Mouse (Mus musculus): Measurements from ENCODE around the gene Mtmr4.

Gene Mtmr4

GRCm38 (mm10) chr11:87615551-87615950 is 23.6 kb downstream of the Mtmr4 start:
- DNase-seq (ENCODE audit: low spot score in 2 of 2) = no peak

GRCm38 (mm10) chr11:87615952-87616351 is 24.0 kb downstream of the Mtmr4 start:
- DNase-seq (ENCODE audit: low spot score in 2 of 2) = no peak

- DNase-seq (ENCODE audit: low spot score in 2 of 2) = no peak
These were observed 25.0 kb downstream of the Mtmr4 start, which contains the start of gene Hsf5 for GRCm38 (mm10) chr11:87616790-87617474. TSS of gene Hsf5 (plus strand) at chr11:87617164.

GRCm38 (mm10) chr11:87617606-87618005 is 25.6 kb downstream of the Mtmr4 start:
- DNase-seq (ENCODE audit: low spot score in 2 of 2) = no peak

- no peak for DNase-seq (ENCODE audit: low spot score in 2 of 2)
These were observed 31.2 kb downstream of the Mtmr4 start for GRCm38 (mm10) chr11:87623160-87623559.

- peak; percentile 29 to 51 for DNase-seq (ENCODE audit: low spot score in 2 of 2)
These were observed 37.9 kb downstream of the Mtmr4 start for GRCm38 (mm10) chr11:87629859-87630258.

GRCm38 (mm10) chr11:87638793-87639192 is 46.8 kb downstream of the Mtmr4 start:
- DNase-seq (ENCODE audit: low spot score in 2 of 2) = no peak

- DNase-seq (ENCODE audit: low spot score in 2 of 2) = peak; percentile 44 to 47
These were observed 47.2 kb downstream of the Mtmr4 start for GRCm38 (mm10) chr11:87639206-87639605.

- DNase-seq (ENCODE audit: low spot score in 2 of 2) = no peak
These were observed 50.9 kb downstream of the Mtmr4 start for GRCm38 (mm10) chr11:87642865-87643264.

GRCm38 (mm10) chr11:87654693-87655092 is 62.7 kb downstream of the Mtmr4 start:
- DNase-seq (ENCODE audit: low spot score in 2 of 2) = no peak

- no peak for DNase-seq (ENCODE audit: low spot score in 2 of 2)
These were observed 67.3 kb downstream of the Mtmr4 start for GRCm38 (mm10) chr11:87659216-87659615.

- peak; percentile 83 to 91 for DNase-seq (ENCODE audit: low spot score in 2 of 2)
These were observed 70.4 kb downstream of the Mtmr4 start, which contains the start of gene Rnf43 for GRCm38 (mm10) chr11:87662407-87662806. TSS of gene Rnf43 (plus strand) at chr11:87662722.

- no peak for DNase-seq (ENCODE audit: low spot score in 2 of 2)
These were observed 70.9 kb downstream of the Mtmr4 start for GRCm38 (mm10) chr11:87662822-87663221.

- no peak for DNase-seq (ENCODE audit: low spot score in 2 of 2)
These were observed 72.0 kb downstream of the Mtmr4 start for GRCm38 (mm10) chr11:87663948-87664347.

- DNase-seq (ENCODE audit: low spot score in 2 of 2) = no peak
These were observed 72.6 kb downstream of the Mtmr4 start for GRCm38 (mm10) chr11:87664521-87664920.

- DNase-seq (ENCODE audit: low spot score in 2 of 2) = no peak
These were observed 73.3 kb downstream of the Mtmr4 start for GRCm38 (mm10) chr11:87665224-87665623.

GRCm38 (mm10) chr11:87665658-87666057 is 73.7 kb downstream of the Mtmr4 start:
- DNase-seq (ENCODE audit: low spot score in 2 of 2) = no peak

All from natural killer cell, adult 2 months (primary cell).